In genomic region chr14:18826753-18827152, GRCm38 (mm10) we compare ENCODE assay signal across 23 mouse cellular contexts.
"Had no signal": no experiment of that assay in that cellular context is flagged by ENCODE, and none has a peak within 500 bp of the region (broad histone marks: within the 10 kb centered on the region; RNA-seq: fewer than 3 reads in every experiment).

No protein-coding gene starts in this region.

- H3K4me3 ChIP-seq: left cerebral cortex, adult 2 months; lung, embryonic 15.5 days; midbrain, embryonic 13.5 days; myocyte; neural tube, embryonic 13.5 days had no signal

- H3K4me1 ChIP-seq: lung, embryonic 15.5 days; midbrain, embryonic 13.5 days; neural tube, embryonic 13.5 days had no signal

- DNase-seq: kidney, adult 18-20 months; kidney, adult 9 months; kidney, postnatal 14 days; kidney, postnatal 4 days; layer of hippocampus, adult 9-11 months; layer of hippocampus, postnatal 36 days; lung, adult 18-20 months; lung, postnatal 10 days; retina, postnatal 1 day; right cerebral cortex, postnatal 25 days; thymus, adult 2 months; thymus, postnatal 14 days; thymus, postnatal 4 days had no signal

- H3K27me3 ChIP-seq: lung, embryonic 15.5 days; midbrain, embryonic 13.5 days; neural tube, embryonic 13.5 days had no signal

- H3K9me3 ChIP-seq: lung, embryonic 15.5 days; neural tube, embryonic 13.5 days had no signal

- H3K9ac ChIP-seq: liver, embryonic 14.5 days; lung, embryonic 15.5 days; midbrain, embryonic 13.5 days; neural tube, embryonic 13.5 days had no signal

- H3K27ac ChIP-seq: left cerebral cortex, adult 2 months; liver, embryonic 14.5 days; lung, embryonic 15.5 days; macrophage; midbrain, embryonic 13.5 days; neural tube, embryonic 13.5 days; stomach, postnatal 0 days had no signal

- H3K36me3 ChIP-seq: lung, embryonic 15.5 days; midbrain, embryonic 13.5 days; neural tube, embryonic 13.5 days had no signal

- ATAC-seq: midbrain, embryonic 13.5 days; midbrain, embryonic 16.5 days had no signal

- H3K4me2 ChIP-seq: liver, embryonic 11.5 days; lung, embryonic 15.5 days; midbrain, embryonic 13.5 days; neural tube, embryonic 13.5 days had no signal
